Mouse (Mus musculus): ENCODE measurements around the gene Limd2.
"Not testable (repeated sequence)": the region's sequence is repeated elsewhere in the genome, so short reads cannot be mapped to it uniquely, and the experiment has no call there.

The Limd2 gene

GRCm38 (mm10) chr11:106126727-106127373, 33.8 kb downstream of the Limd2 start:
- not testable (repeated sequence) for DNase-seq (ENCODE audit: extremely low spot score, low spot score)

GRCm38 (mm10) chr11:106125827-106126226, 34.8 kb downstream of the Limd2 start:
- no peak for DNase-seq (ENCODE audit: extremely low spot score, low spot score)

GRCm38 (mm10) chr11:106124784-106125183, 35.9 kb downstream of the Limd2 start:
- DNase-seq (ENCODE audit: extremely low spot score, low spot score) = no peak

- no peak for DNase-seq (ENCODE audit: extremely low spot score, low spot score)
Observed at GRCm38 (mm10) chr11:106122736-106123135, 37.9 kb downstream of the Limd2 start.

- no peak for DNase-seq (ENCODE audit: extremely low spot score, low spot score)
Observed at GRCm38 (mm10) chr11:106122221-106122620, 38.4 kb downstream of the Limd2 start.

- no peak for DNase-seq (ENCODE audit: extremely low spot score, low spot score)
Observed at GRCm38 (mm10) chr11:106111688-106112087, 49.0 kb downstream of the Limd2 start.

Measured in neural tube, embryonic 10.5 days (tissue).